20 mouse cellular contexts compared by ENCODE assay signal in the genomic region with DNA sequence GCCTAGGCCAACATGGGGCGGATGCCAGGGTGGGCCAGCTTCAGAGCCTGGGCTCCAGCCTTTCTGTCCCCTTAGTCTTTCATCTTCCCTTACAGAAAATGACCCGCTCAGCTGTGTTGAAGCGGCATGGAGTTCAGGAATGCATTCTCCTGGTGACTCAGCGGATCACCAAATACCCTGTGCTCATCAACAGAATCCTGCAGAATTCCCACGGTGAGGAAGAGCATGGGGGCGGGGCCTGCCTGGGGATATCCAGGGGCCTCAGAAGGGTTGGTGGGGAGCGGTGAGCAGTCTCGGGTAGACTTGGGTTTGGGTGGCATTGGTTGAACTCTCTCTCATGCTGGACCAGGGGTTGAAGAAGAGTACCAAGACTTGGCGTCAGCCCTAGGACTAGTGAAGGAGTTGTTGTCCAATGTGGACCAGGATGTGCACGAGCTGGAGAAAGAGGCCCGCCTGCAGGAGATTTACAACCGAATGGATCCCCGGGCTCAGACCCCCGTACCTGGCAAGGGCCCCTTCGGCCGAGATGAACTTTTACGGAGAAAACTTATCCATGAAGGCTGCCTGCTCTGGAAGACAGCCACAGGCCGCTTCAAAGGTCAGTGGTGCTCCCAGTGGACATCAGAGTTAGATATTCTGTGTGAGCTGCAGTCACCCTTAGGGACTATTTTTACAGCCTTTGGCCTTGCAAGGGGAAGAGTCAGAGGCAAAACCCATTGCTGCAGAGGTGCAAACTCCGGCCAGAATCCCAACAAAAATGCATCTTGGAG. TPM values are rescaled to one million over a fixed set of nuclear protein-coding genes. Genes with fewer than 3 reads are reported as not detected.
DNase-seq lines count a peak whose midpoint lies in the region; ATAC-seq and TF ChIP-seq lines count a peak whose summit lies in the region.
"Had no signal": no experiment of that assay in that cellular context is flagged by ENCODE, and none has a peak within 500 bp of the region (broad histone marks: within the 10 kb centered on the region; RNA-seq: fewer than 3 reads in every experiment).

No protein-coding gene starts in this region.

- peaks cover 18% of the 10 kb centered on the region for H3K79me3 ChIP-seq in C2C12 (ENCODE audit: low read depth)

- peaks cover 97% of the 10 kb centered on the region for H3K36me3 ChIP-seq in heart, embryonic 10.5 days
- H3K36me3 ChIP-seq in C2C12 (ENCODE audit: control insufficient read depth, insufficient read depth): peaks cover 96% of the 10 kb centered on the region
- peaks cover 100% of the 10 kb centered on the region for H3K36me3 ChIP-seq in kidney, embryonic 15.5 days
- peaks cover 76% of the 10 kb centered on the region for H3K36me3 ChIP-seq in midbrain, postnatal 0 days (ENCODE audit: insufficient read depth, low read length)

- H3K4me2 ChIP-seq in kidney, embryonic 15.5 days: no peak overlapping the region
- no peak overlapping the region for H3K4me2 ChIP-seq in midbrain, postnatal 0 days (ENCODE audit: low read depth, low read length, poor library complexity, severe bottlenecking)
- H3K4me2 ChIP-seq: embryonic facial prominence, embryonic 15.5 days; lung, embryonic 14.5 days; neural tube, embryonic 15.5 days had no signal

- 91% methylated on average over 19 of the region's 19 CpGs for WGBS in heart, embryonic 10.5 days
- WGBS in kidney, embryonic 15.5 days: 90% methylated on average over 19 of the region's 19 CpGs
- WGBS in midbrain, postnatal 0 days: 93% methylated on average over 19 of the region's 19 CpGs

- peaks cover 39% of the 10 kb centered on the region for H3K4me1 ChIP-seq in heart, embryonic 10.5 days
- peaks cover 6% of the 10 kb centered on the region; the same call in 1 of the 2 replicates for H3K4me1 ChIP-seq in kidney, embryonic 15.5 days
- no peaks in the 10 kb centered on the region for H3K4me1 ChIP-seq in midbrain, postnatal 0 days (ENCODE audit: insufficient read depth, low read length)

- no peaks in the 10 kb centered on the region for H3K27me3 ChIP-seq in heart, embryonic 10.5 days (ENCODE audit: insufficient read depth, poor library complexity, severe bottlenecking)
- no peaks in the 10 kb centered on the region for H3K27me3 ChIP-seq in C2C12 (ENCODE audit: control insufficient read depth, insufficient read depth, insufficient read length)
- H3K27me3 ChIP-seq in kidney, embryonic 15.5 days: no peaks in the 10 kb centered on the region
- no peaks in the 10 kb centered on the region for H3K27me3 ChIP-seq in midbrain, postnatal 0 days (ENCODE audit: insufficient read depth, low read length)
- H3K27me3 ChIP-seq: embryonic facial prominence, embryonic 15.5 days; megakaryocyte, embryonic 14.5 days; neural tube, embryonic 15.5 days had no signal

- no peak overlapping the region for H3K9ac ChIP-seq in kidney, embryonic 15.5 days
- H3K9ac ChIP-seq in midbrain, postnatal 0 days (replicated peaks; ENCODE audit: low read length, poor library complexity, severe bottlenecking): no peak overlapping the region
- H3K9ac ChIP-seq: embryonic facial prominence, embryonic 15.5 days; lung, embryonic 14.5 days; neural tube, embryonic 15.5 days had no signal

- no peak for DNase-seq in heart, embryonic 10.5 days (ENCODE audit: low spot score)
- no peak for DNase-seq in heart, postnatal 25 days (ENCODE audit: low spot score)
- peak; percentile 19 for DNase-seq in ZHBTc4 (ENCODE audit: low read depth, low spot score)
- no peak for DNase-seq in urinary bladder, postnatal 10 days (ENCODE audit: low spot score)
- DNase-seq in midbrain, postnatal 0 days (ENCODE audit: low spot score): no peak
- DNase-seq: cerebellum, adult 11-12 months; lung, embryonic 14.5 days; thymus, adult 2 months had no signal

- no peak overlapping the region for H3K4me3 ChIP-seq in heart, embryonic 10.5 days
- no peak overlapping the region for H3K4me3 ChIP-seq in C2C12 (ENCODE audit: insufficient read depth, poor library complexity, severe bottlenecking)
- H3K4me3 ChIP-seq in kidney, embryonic 15.5 days (replicated peaks): no peak overlapping the region
- no peak overlapping the region for H3K4me3 ChIP-seq in midbrain, postnatal 0 days (ENCODE audit: low read depth, low read length)
- H3K4me3 ChIP-seq: embryonic facial prominence, embryonic 15.5 days; megakaryocyte, embryonic 14.5 days; neural tube, embryonic 15.5 days had no signal

- H3K9me3 ChIP-seq in heart, embryonic 10.5 days: no peaks in the 10 kb centered on the region
- H3K9me3 ChIP-seq in kidney, embryonic 15.5 days (replicated peaks): no peaks in the 10 kb centered on the region
- H3K9me3 ChIP-seq in midbrain, postnatal 0 days (ENCODE audit: low read length): no peaks in the 10 kb centered on the region
- H3K9me3 ChIP-seq: embryonic facial prominence, embryonic 15.5 days; megakaryocyte, embryonic 14.5 days; neural tube, embryonic 15.5 days had no signal

- intact Hi-C loops in heart, postnatal 25 days (cut with DNase I): no loop called here

- H3K79me2 ChIP-seq in C2C12 (ENCODE audit: control insufficient read depth, insufficient read depth): peaks cover 29% of the 10 kb centered on the region

- peak overlapping the region; percentile 81; the same call in 1 of the 2 replicates for H3K27ac ChIP-seq in heart, embryonic 10.5 days
- peak overlapping the region; percentile 63 for H3K27ac ChIP-seq in kidney, embryonic 15.5 days
- H3K27ac ChIP-seq in midbrain, postnatal 0 days (ENCODE audit: low read depth, low read length): no peak overlapping the region
- H3K27ac ChIP-seq: embryonic facial prominence, embryonic 15.5 days; neural tube, embryonic 15.5 days had no signal

- no peak for ATAC-seq in kidney, embryonic 15.5 days (replicated peaks; ENCODE audit: low FRiP score)
- ATAC-seq in erythroid progenitor cell, adult 5-6 weeks (replicated peaks; ENCODE audit: low FRiP score, poor library complexity, severe bottlenecking): no peak
- ATAC-seq in midbrain, postnatal 0 days (ENCODE audit: low FRiP score): no peak
- ATAC-seq: hindbrain, embryonic 16.5 days had no signal

- no peak overlapping the region for H3ac ChIP-seq in C2C12 (ENCODE audit: control insufficient read depth, insufficient read length, low read depth)

- no peak for TF ChIP-seq CTCF in C2C12 (IDR thresholded peaks at IDR 0.05; ENCODE audit: control insufficient read depth, insufficient read depth, insufficient read length)
- no peak for TF ChIP-seq CTCF in midbrain, postnatal 0 days (IDR thresholded peaks at IDR 0.05)

TF ChIP-seq in C2C12, 6 proteins besides CTCF, POLR2A, EP300 and RAD21:
- TF ChIP-seq MYOG (IDR thresholded peaks at IDR 0.05; ENCODE audit: control insufficient read depth, extremely low read depth, insufficient read length) (no peak), MYOD1 (IDR thresholded peaks at IDR 0.05; ENCODE audit: control insufficient read depth, insufficient read length, low read depth) (peak; percentile 4), MAX (IDR thresholded peaks at IDR 0.05) (no peak), CEBPB (IDR thresholded peaks at IDR 0.05; ENCODE audit: low read depth) (no peak)
TF ChIP-seq in C2C12: peak in this region for 1.

RNA-seq across cellular contexts. Expression of a gene that starts 17.3 kb away (rescaled TPM):
- polyA plus RNA-seq in heart, embryonic 10.5 days (2016; fragmentation: Nextera tagmentation; extraction: Ambion mirVana): not detected in 2 replicates
- not detected for total RNA-seq in heart, postnatal 25 days (2021)
- 0.05 TPM for polyA plus RNA-seq in C2C12 (2012; fragmentation: generic; extraction: Trizol)
- not detected in 2 replicates for polyA plus RNA-seq in kidney, embryonic 15.5 days (2015; fragmentation: Nextera tagmentation; extraction: Ambion mirVana)
- total RNA-seq in erythroid progenitor cell, adult 5-6 weeks (2015; ENCODE audit: low replicate concordance): not detected in 2 replicates
- not detected in 2 replicates for total RNA-seq in erythroid progenitor cell, adult 5-6 weeks (2017; ENCODE audit: low replicate concordance)
- 0.42 TPM in 1 of 2 replicates, not detected in the other for total RNA-seq in midbrain, postnatal 0 days (2014; rRNA removed)
- not detected in 2 replicates for polyA plus RNA-seq in midbrain, postnatal 0 days (2015; fragmentation: Nextera tagmentation; extraction: Ambion mirVana)
- total RNA-seq: common myeloid progenitor, adult 5-6 weeks; layer of hippocampus, adult 8-10 months; left cerebral cortex, postnatal 10 days; liver, adult 2 months had no signal
- polyA plus RNA-seq: embryonic facial prominence, embryonic 15.5 days; gonadal fat pad, adult 2 months; hindbrain, embryonic 16.5 days; liver, adult 2 months; lung, embryonic 14.5 days; neural tube, embryonic 15.5 days; thymus, adult 2 months had no signal

RNA-seq across cellular contexts. Expression of a gene that starts 29.9 kb away (rescaled TPM):
- polyA plus RNA-seq in heart, embryonic 10.5 days (2016; fragmentation: Nextera tagmentation; extraction: Ambion mirVana): 82.5 and 108 TPM in 2 replicates
- 10 to 100 TPM; 42.6 to 51.8 TPM for total RNA-seq in heart, postnatal 25 days (2021)
- 88.3 TPM for polyA plus RNA-seq in C2C12 (2012; fragmentation: generic; extraction: Trizol)
- polyA plus RNA-seq in kidney, embryonic 15.5 days (2015; fragmentation: Nextera tagmentation; extraction: Ambion mirVana): 99.8 and 104 TPM in 2 replicates
- total RNA-seq in erythroid progenitor cell, adult 5-6 weeks (2015; ENCODE audit: low replicate concordance): 17.7 and 23.9 TPM in 2 replicates
- total RNA-seq in erythroid progenitor cell, adult 5-6 weeks (2017; ENCODE audit: low replicate concordance): 12.7 and 15.7 TPM in 2 replicates
- 59.6 and 80.3 TPM in 2 replicates for total RNA-seq in midbrain, postnatal 0 days (2014; rRNA removed)
- polyA plus RNA-seq in midbrain, postnatal 0 days (2015; fragmentation: Nextera tagmentation; extraction: Ambion mirVana): 38.9 and 46.8 TPM in 2 replicates

RNA-seq across cellular contexts. Expression of a gene that starts 49.9 kb away (rescaled TPM):
- 73.3 and 87.3 TPM in 2 replicates for polyA plus RNA-seq in heart, embryonic 10.5 days (2016; fragmentation: Nextera tagmentation; extraction: Ambion mirVana)
- 10 to 100 TPM; 27.1 to 28.8 TPM for total RNA-seq in heart, postnatal 25 days (2021)
- polyA plus RNA-seq in C2C12 (2012; fragmentation: generic; extraction: Trizol): 14.4 TPM
- polyA plus RNA-seq in kidney, embryonic 15.5 days (2015; fragmentation: Nextera tagmentation; extraction: Ambion mirVana): 95.1 and 102 TPM in 2 replicates
- total RNA-seq in erythroid progenitor cell, adult 5-6 weeks (2015; ENCODE audit: low replicate concordance): 56.9 and 69.2 TPM in 2 replicates
- total RNA-seq in erythroid progenitor cell, adult 5-6 weeks (2017; ENCODE audit: low replicate concordance): 37.8 and 62.8 TPM in 2 replicates
- 71.8 and 96.5 TPM in 2 replicates for total RNA-seq in midbrain, postnatal 0 days (2014; rRNA removed)
- 66.8 and 70.5 TPM in 2 replicates for polyA plus RNA-seq in midbrain, postnatal 0 days (2015; fragmentation: Nextera tagmentation; extraction: Ambion mirVana)
